Comparison of ENCODE assay signal across 12 mouse cellular contexts in genomic region chr9:96744909-96745308, GRCm38 (mm10).
"Had no signal": no experiment of that assay in that cellular context is flagged by ENCODE, and none has a peak within 500 bp of the region (broad histone marks: within the 10 kb centered on the region; RNA-seq: fewer than 3 reads in every experiment).

No protein-coding gene starts in this region.

- H3K27me3 ChIP-seq: midbrain, embryonic 12.5 days; midbrain, embryonic 15.5 days; neural tube, embryonic 12.5 days had no signal

- H3K36me3 ChIP-seq: midbrain, embryonic 10.5 days; midbrain, embryonic 12.5 days; midbrain, embryonic 15.5 days; neural tube, embryonic 12.5 days had no signal

- H3K9ac ChIP-seq: lung, embryonic 14.5 days; midbrain, embryonic 12.5 days; midbrain, embryonic 15.5 days; neural tube, embryonic 12.5 days had no signal

- H3K4me2 ChIP-seq: lung, embryonic 14.5 days; midbrain, embryonic 12.5 days; midbrain, embryonic 15.5 days; neural tube, embryonic 12.5 days had no signal

- H3K9me3 ChIP-seq: midbrain, embryonic 12.5 days; midbrain, embryonic 15.5 days had no signal

- ATAC-seq: midbrain, embryonic 15.5 days had no signal

- H3K4me3 ChIP-seq: midbrain, embryonic 10.5 days; midbrain, embryonic 12.5 days; midbrain, embryonic 15.5 days; neural tube, embryonic 12.5 days had no signal

- H3K4me1 ChIP-seq: neural tube, embryonic 12.5 days had no signal

- H3K27ac ChIP-seq: midbrain, embryonic 10.5 days; midbrain, embryonic 12.5 days; midbrain, embryonic 15.5 days; neural tube, embryonic 12.5 days had no signal

- DNase-seq: lung, adult 18-20 months; lung, embryonic 14.5 days; lung, postnatal 10 days; lung, postnatal 4 days; right cerebral cortex, postnatal 14 days; spleen, adult 18-20 months; thymus, adult 18-20 months; thymus, postnatal 36 days had no signal
